In the genomic region with DNA sequence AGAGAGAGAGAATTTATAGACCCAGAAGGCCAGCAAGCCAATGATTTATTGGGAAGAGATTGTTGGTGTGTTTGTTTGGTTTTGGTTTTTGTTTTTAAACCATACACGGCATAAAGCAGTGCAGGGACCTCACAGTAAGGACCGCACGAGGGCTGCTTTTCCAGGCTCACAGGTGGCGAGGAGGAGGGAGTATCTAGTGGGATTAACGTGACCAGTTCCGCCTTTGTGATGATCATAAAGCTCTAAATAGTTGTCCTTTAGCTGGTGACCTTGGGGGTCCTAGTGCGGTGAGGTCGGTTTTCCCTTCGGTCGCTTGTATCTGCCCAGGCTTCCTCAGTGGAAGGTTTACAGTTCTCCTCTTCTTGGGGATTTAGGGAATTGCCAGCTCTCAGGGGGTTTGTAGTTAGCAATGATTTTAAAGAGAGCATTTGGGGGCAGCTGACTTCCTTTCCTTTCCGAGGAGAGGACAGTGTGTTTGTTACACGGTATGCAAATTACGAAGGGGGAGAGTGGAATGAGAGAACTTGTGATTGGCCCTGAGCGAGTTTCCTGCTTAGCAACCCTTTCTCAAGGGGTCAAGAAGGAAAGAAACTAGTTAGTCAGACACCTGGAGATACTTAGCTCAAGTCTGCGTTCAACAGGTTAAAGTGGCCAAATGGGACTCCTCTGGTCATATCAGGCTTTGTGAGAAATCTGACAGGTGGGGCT, we compare ENCODE assay signal across 10 mouse cellular contexts. TPM values are rescaled to one million over a fixed set of nuclear protein-coding genes. Genes with fewer than 3 reads are reported as not detected.
DNase-seq lines count a peak whose midpoint lies in the region; ATAC-seq and TF ChIP-seq lines count a peak whose summit lies in the region.
"Had no signal": no experiment of that assay in that cellular context is flagged by ENCODE, and none has a peak within 500 bp of the region (broad histone marks: within the 10 kb centered on the region; RNA-seq: fewer than 3 reads in every experiment).

No protein-coding gene starts in this region.

- no peaks in the 10 kb centered on the region for H3K9me3 ChIP-seq in forebrain, embryonic 10.5 days
- no peaks in the 10 kb centered on the region for H3K9me3 ChIP-seq in forebrain, postnatal 0 days (ENCODE audit: low read length)
- no peaks in the 10 kb centered on the region for H3K9me3 ChIP-seq in limb, embryonic 11.5 days (ENCODE audit: control insufficient read depth, low read length)
- H3K9me3 ChIP-seq in midbrain, embryonic 16.5 days (replicated peaks; ENCODE audit: control insufficient read depth, low read length, poor library complexity, severe bottlenecking), result no peaks in the 10 kb centered on the region
- H3K9me3 ChIP-seq: hindbrain, embryonic 10.5 days had no signal

- ATAC-seq in forebrain, postnatal 0 days, result no peak
- no peak for ATAC-seq in limb, embryonic 11.5 days (ENCODE audit: insufficient number of reproducible peaks, low FRiP score, low TSS enrichment, low read depth)
- no peak for ATAC-seq in midbrain, embryonic 16.5 days
- ATAC-seq: activated CD4-positive, CD25-positive, alpha-beta regulatory T cell, adult 4 months had no signal

- intact Hi-C loops in left cerebral cortex, postnatal 25 days (cut with DNase I), result loop anchor here (5.0 to 10.0 kb wide), 2 partner anchors 128 to 1165 kb away; no protein-coding TSS in a partner anchor

- no peaks in the 10 kb centered on the region for H3K36me3 ChIP-seq in forebrain, embryonic 10.5 days (replicated peaks)
- no peaks in the 10 kb centered on the region for H3K36me3 ChIP-seq in forebrain, postnatal 0 days (ENCODE audit: insufficient read depth)
- no peaks in the 10 kb centered on the region for H3K36me3 ChIP-seq in limb, embryonic 11.5 days (ENCODE audit: control insufficient read depth, insufficient read depth, low read length)
- H3K36me3 ChIP-seq in midbrain, embryonic 16.5 days (ENCODE audit: control insufficient read depth, insufficient read depth, low read length), result no peaks in the 10 kb centered on the region
- H3K36me3 ChIP-seq: hindbrain, embryonic 10.5 days had no signal

- no peak overlapping the region for H3K27ac ChIP-seq in forebrain, embryonic 10.5 days
- no peak overlapping the region for H3K27ac ChIP-seq in forebrain, postnatal 0 days (ENCODE audit: low read depth, low read length)
- H3K27ac ChIP-seq in limb, embryonic 11.5 days (replicated peaks; ENCODE audit: low read depth, low read length), result no peak overlapping the region
- H3K27ac ChIP-seq in midbrain, embryonic 16.5 days (ENCODE audit: low read length), result no peak overlapping the region
- H3K27ac ChIP-seq: hindbrain, embryonic 10.5 days had no signal

- H3K4me1 ChIP-seq in forebrain, embryonic 10.5 days, result peaks cover 8% of the 10 kb centered on the region
- H3K4me1 ChIP-seq in forebrain, postnatal 0 days (ENCODE audit: insufficient read depth), result no peaks in the 10 kb centered on the region
- H3K4me1 ChIP-seq in limb, embryonic 11.5 days (ENCODE audit: control insufficient read depth, insufficient read depth, low read length), result peaks cover 5% of the 10 kb centered on the region
- no peaks in the 10 kb centered on the region for H3K4me1 ChIP-seq in midbrain, embryonic 16.5 days (ENCODE audit: control insufficient read depth, insufficient read depth, low read length)

- no peaks in the 10 kb centered on the region for H3K27me3 ChIP-seq in forebrain, embryonic 10.5 days (ENCODE audit: poor library complexity, severe bottlenecking)
- H3K27me3 ChIP-seq in forebrain, postnatal 0 days (ENCODE audit: insufficient read depth, low read length), result no peaks in the 10 kb centered on the region
- H3K27me3 ChIP-seq in limb, embryonic 11.5 days (ENCODE audit: control insufficient read depth, insufficient read depth, low read length), result no peaks in the 10 kb centered on the region
- no peaks in the 10 kb centered on the region for H3K27me3 ChIP-seq in midbrain, embryonic 16.5 days (ENCODE audit: control insufficient read depth, insufficient read depth, low read depth, low read length)

- no peak overlapping the region for H3K9ac ChIP-seq in forebrain, postnatal 0 days
- no peak overlapping the region for H3K9ac ChIP-seq in limb, embryonic 11.5 days (ENCODE audit: low read length)
- no peak overlapping the region for H3K9ac ChIP-seq in midbrain, embryonic 16.5 days (ENCODE audit: low read depth, low read length)

- DNase-seq in forebrain, embryonic 10.5 days (ENCODE audit: extremely low spot score, low spot score), result no peak
- DNase-seq in forebrain, postnatal 0 days, result no peak
- peak; percentile 24 for DNase-seq in thymus, postnatal 0 days (ENCODE audit: low spot score)
- no peak for DNase-seq in thymus, postnatal 36 days
- peak; percentile 25 for DNase-seq in limb, embryonic 11.5 days (ENCODE audit: low spot score)
- DNase-seq in testis, postnatal 14 days (ENCODE audit: low spot score), result no peak
- DNase-seq in left cerebral cortex, postnatal 25 days (ENCODE audit: low spot score in 2 of 2), result no peak

- H3K4me2 ChIP-seq in forebrain, postnatal 0 days (ENCODE audit: low read depth), result no peak overlapping the region
- H3K4me2 ChIP-seq in limb, embryonic 11.5 days (ENCODE audit: low read depth, severe bottlenecking), result peak overlapping the region; percentile 16; the same call in 1 of the 2 replicates
- no peak overlapping the region for H3K4me2 ChIP-seq in midbrain, embryonic 16.5 days (ENCODE audit: low read length)

- H3K4me3 ChIP-seq in forebrain, embryonic 10.5 days, result peak overlapping the region; percentile 22; the same call in 1 of the 2 replicates
- no peak overlapping the region for H3K4me3 ChIP-seq in forebrain, postnatal 0 days (ENCODE audit: low read depth, low read length)
- H3K4me3 ChIP-seq in limb, embryonic 11.5 days (ENCODE audit: low read depth, low read length), result no peak overlapping the region
- no peak overlapping the region for H3K4me3 ChIP-seq in midbrain, embryonic 16.5 days (ENCODE audit: low read depth, low read length)
- H3K4me3 ChIP-seq: hindbrain, embryonic 10.5 days had no signal

- WGBS in forebrain, embryonic 10.5 days, result 21% methylated on average over 15 of the region's 15 CpGs
- 25% methylated on average over 15 of the region's 15 CpGs for WGBS in forebrain, postnatal 0 days
- 17% methylated on average over 15 of the region's 15 CpGs for WGBS in limb, embryonic 11.5 days
- WGBS in midbrain, embryonic 16.5 days, result 20% methylated on average over 15 of the region's 15 CpGs

- TF ChIP-seq CTCF in forebrain, postnatal 0 days (IDR thresholded peaks at IDR 0.05; ENCODE audit: low read depth), result no peak

RNA-seq across cellular contexts. Expression of a gene that starts 29.5 kb away (rescaled TPM):
- polyA plus RNA-seq in forebrain, embryonic 10.5 days (2016; fragmentation: Nextera tagmentation; extraction: Ambion mirVana), result 36.0 and 42.6 TPM in 2 replicates
- 25.5 and 25.9 TPM in 2 replicates for total RNA-seq in forebrain, postnatal 0 days (2014; rRNA removed)
- 19.2 and 21.3 TPM in 2 replicates for polyA plus RNA-seq in forebrain, postnatal 0 days (2015; fragmentation: Nextera tagmentation; extraction: Ambion mirVana)
- 16.6 and 17.8 TPM in 2 replicates for polyA plus RNA-seq in thymus, postnatal 0 days (2015; fragmentation: Nextera tagmentation; extraction: Ambion mirVana)
- polyA plus RNA-seq in limb, embryonic 11.5 days (2014; fragmentation: Nextera tagmentation; extraction: Ambion mirVana), result 58.7 and 62.4 TPM in 2 replicates
- 10 to 100 TPM; 24.5 to 24.8 TPM for total RNA-seq in left cerebral cortex, postnatal 25 days (2021)
- 22.1 and 23.4 TPM in 2 replicates for polyA plus RNA-seq in midbrain, embryonic 16.5 days (2015; fragmentation: Nextera tagmentation; extraction: Ambion mirVana)

RNA-seq across cellular contexts. Expression of a gene that starts 31.9 kb away (rescaled TPM):
- polyA plus RNA-seq in forebrain, embryonic 10.5 days (2016; fragmentation: Nextera tagmentation; extraction: Ambion mirVana), result 2.6 and 2.9 TPM in 2 replicates
- 17.2 and 23.9 TPM in 2 replicates for total RNA-seq in forebrain, postnatal 0 days (2014; rRNA removed)
- 7.3 and 8.3 TPM in 2 replicates for polyA plus RNA-seq in forebrain, postnatal 0 days (2015; fragmentation: Nextera tagmentation; extraction: Ambion mirVana)
- polyA plus RNA-seq in thymus, postnatal 0 days (2015; fragmentation: Nextera tagmentation; extraction: Ambion mirVana), result 1.2 and 1.6 TPM in 2 replicates
- 3.2 and 4.9 TPM in 2 replicates for polyA plus RNA-seq in limb, embryonic 11.5 days (2014; fragmentation: Nextera tagmentation; extraction: Ambion mirVana)
- total RNA-seq in left cerebral cortex, postnatal 25 days (2021), result 10 to 100 TPM; 45.0 to 48.3 TPM
- 9.6 and 10.2 TPM in 2 replicates for polyA plus RNA-seq in midbrain, embryonic 16.5 days (2015; fragmentation: Nextera tagmentation; extraction: Ambion mirVana)

Comparison
In these comparisons a context has a peak if more than half of its experiments do, and no peak if none do; other contexts are left out.
1. DNase-seq: peak in thymus, postnatal 0 days (single experiment) and limb, embryonic 11.5 days (single experiment); none in forebrain, embryonic 10.5 days (single experiment), forebrain, postnatal 0 days (single experiment), thymus, postnatal 36 days (0 of 2), testis, postnatal 14 days (single experiment) and left cerebral cortex, postnatal 25 days (0 of 2).